Mouse (Mus musculus) frontal cortex, postnatal 25 days (tissue): ENCODE measurements around the gene Pde8b.
"Not testable (repeated sequence)": the region's sequence is repeated elsewhere in the genome, so short reads cannot be mapped to it uniquely, and the experiment has no call there.

ENCODE experiments used
- DNase-seq, 2 experiments: peaks; one replicate each; pipeline ENCODE4 v3.0.0; 2022; ENCODE audit warnings: low spot score in 2 of 2

The Pde8b gene

GRCm38 (mm10) chr13:95221882-95222568 is 28.1 kb downstream of the Pde8b start:
- DNase-seq = peak in 1 of 2 experiments; percentile 19

GRCm38 (mm10) chr13:95215661-95216170 is 34.4 kb downstream of the Pde8b start:
- not testable (repeated sequence) for DNase-seq

- DNase-seq = no peak
Observed at GRCm38 (mm10) chr13:95212320-95212719, 37.8 kb downstream of the Pde8b start.

GRCm38 (mm10) chr13:95207301-95207700 is 42.8 kb downstream of the Pde8b start:
- not testable (repeated sequence) for DNase-seq

- no peak for DNase-seq
Observed at GRCm38 (mm10) chr13:95202151-95202758, 47.9 kb downstream of the Pde8b start.

- no peak for DNase-seq
Observed at GRCm38 (mm10) chr13:95200817-95201216, 49.3 kb downstream of the Pde8b start.

GRCm38 (mm10) chr13:95200036-95200435 is 50.1 kb downstream of the Pde8b start:
- DNase-seq = no peak

GRCm38 (mm10) chr13:95196106-95196705 is 53.9 kb downstream of the Pde8b start:
- DNase-seq = no peak

- DNase-seq = no peak
Observed at GRCm38 (mm10) chr13:95191951-95192350, 58.2 kb downstream of the Pde8b start.

GRCm38 (mm10) chr13:95189111-95189510 is 61.0 kb downstream of the Pde8b start:
- no peak for DNase-seq

- no peak for DNase-seq
Observed at GRCm38 (mm10) chr13:95187153-95187665, 62.9 kb downstream of the Pde8b start.

GRCm38 (mm10) chr13:95186741-95187035 is 63.4 kb downstream of the Pde8b start:
- DNase-seq = no peak

- no peak for DNase-seq
Observed at GRCm38 (mm10) chr13:95185891-95186740, 64.0 kb downstream of the Pde8b start.

- no peak for DNase-seq
Observed at GRCm38 (mm10) chr13:95183686-95184085, 66.5 kb downstream of the Pde8b start.

- no peak for DNase-seq
Observed at GRCm38 (mm10) chr13:95180208-95180607, 69.9 kb downstream of the Pde8b start.

GRCm38 (mm10) chr13:95177326-95177725 is 72.8 kb downstream of the Pde8b start:
- no peak for DNase-seq

GRCm38 (mm10) chr13:95176399-95176798 is 73.7 kb downstream of the Pde8b start:
- DNase-seq = no peak

GRCm38 (mm10) chr13:95174253-95174652 is 75.9 kb downstream of the Pde8b start:
- no peak for DNase-seq

GRCm38 (mm10) chr13:95172346-95172745 is 77.8 kb downstream of the Pde8b start:
- no peak for DNase-seq

- no peak for DNase-seq
Observed at GRCm38 (mm10) chr13:95160211-95160610, 89.9 kb downstream of the Pde8b start.

- DNase-seq = no peak
Observed at GRCm38 (mm10) chr13:95158986-95159385, 91.2 kb downstream of the Pde8b start.

- DNase-seq = no peak
Observed at GRCm38 (mm10) chr13:95144746-95145145, 105.4 kb downstream of the Pde8b start.
